Mouse (Mus musculus): Measurements from ENCODE around the gene Map7.

Gene Map7

DNA sequence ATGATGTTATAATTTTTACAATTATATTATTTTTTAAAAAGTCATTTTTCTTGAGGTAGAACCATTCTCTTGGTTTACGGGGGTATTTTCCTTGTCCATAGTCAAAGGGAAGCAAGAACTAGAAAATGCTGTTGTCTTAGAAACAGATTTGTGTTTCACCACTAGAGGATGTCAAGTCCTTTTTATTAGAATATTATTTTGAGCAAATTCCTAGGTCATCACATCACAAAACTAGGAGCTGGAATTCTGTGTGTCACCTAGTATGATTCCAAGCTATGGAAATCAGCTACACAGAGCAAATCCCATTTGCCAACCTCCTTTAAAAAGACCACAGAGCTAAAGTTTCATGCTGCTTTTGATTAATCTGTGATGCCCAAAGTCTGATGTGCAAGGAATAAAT, 3.9 kb downstream of the Map7 start:
- no peak for DNase-seq (ENCODE audit: low spot score)

DNA sequence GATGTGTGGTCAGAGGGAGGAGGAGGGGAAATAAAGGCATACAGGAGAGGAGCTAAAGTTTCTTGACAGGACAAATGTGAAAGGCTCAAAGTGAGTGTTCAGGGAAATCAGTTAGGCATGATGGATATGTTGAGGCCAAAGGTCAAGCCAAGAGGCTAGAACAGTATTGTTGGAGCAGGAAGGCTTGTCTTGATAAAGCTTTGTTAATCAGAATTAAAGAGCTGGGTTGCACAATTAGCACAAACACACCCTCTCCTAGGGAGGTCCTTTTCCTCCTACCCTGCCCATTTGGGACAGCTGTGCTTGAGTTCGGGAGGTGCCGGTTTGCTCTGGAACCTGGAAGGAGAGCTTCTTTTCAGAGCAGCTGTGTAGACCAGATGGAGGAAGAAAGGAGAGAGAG, 5.2 kb downstream of the Map7 start:
- DNase-seq (ENCODE audit: low spot score) = no peak

DNA sequence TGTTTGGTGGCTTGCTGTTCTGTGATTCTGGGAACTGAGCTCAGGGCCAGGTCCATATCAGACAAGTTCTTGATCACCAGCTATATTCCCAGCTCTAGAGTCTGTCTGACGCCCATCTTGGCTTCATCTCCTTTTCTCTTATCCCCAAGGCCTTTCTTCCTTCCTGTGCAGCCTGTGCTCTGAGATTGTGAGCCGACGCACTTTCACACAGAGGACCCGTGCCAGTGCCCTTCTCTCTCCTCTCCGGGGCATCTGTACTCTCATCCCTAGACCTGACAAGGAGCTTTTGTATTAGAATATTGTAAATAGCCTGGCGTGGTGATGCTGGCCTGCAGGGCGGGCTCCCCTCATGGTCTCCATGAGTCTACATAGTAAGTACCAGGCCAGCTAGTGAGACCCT, 7.1 kb downstream of the Map7 start:
- DNase-seq (ENCODE audit: low spot score) = no peak

DNA sequence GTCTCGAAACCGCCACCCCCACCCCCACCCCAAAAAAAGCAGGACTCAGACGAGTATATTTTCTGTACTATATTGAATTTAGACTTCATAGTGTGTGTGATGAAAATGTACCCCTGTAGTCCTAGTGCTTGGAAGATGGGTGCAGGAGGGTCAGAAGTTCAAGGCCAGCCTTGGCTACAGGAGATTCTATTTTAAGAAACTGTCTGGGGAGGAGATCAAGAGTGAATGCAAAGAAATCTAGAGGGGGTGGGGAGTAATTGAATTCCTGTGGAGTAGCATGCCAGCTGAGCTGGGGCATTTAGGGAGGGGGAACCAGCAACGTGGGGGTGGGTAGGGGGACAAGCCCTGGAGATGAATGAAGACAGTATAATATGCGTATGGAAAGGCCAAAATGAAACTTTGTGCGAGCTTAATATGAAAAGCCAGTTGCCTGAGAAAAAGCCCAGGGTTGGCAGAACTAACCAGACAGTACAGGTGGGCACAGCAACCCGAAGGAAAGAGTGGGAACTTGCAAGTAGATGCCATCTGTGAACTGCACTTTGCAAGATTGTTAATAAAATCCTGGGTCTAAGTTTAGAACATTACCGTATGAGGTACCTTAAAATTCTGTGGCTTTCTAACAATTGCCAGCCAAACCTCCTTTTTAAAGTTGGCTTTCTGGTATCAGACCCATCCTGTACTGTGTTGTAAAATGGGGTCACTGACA, 8.9 kb downstream of the Map7 start:
- no peak for DNase-seq (ENCODE audit: low spot score)

DNA sequence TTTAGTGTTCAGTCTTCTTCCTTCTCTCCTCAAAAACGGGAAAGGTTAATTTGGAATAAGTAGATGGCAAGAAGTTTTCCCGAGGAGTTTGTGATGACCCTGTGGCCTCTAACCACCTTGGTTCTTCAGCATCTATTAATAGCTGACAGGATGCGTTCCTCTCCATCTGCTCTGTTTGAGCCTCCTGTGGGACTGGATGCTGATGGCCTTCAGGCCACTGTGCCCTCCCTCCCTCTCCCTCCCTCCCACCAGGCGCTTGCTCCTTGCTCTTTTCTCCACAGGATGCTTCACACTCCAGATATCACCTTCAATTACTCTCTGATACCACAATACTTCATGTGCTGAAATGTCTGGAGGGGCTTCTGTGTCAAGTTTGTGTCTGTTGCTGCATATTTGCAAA, 10.5 kb downstream of the Map7 start:
- no peak for DNase-seq (ENCODE audit: low spot score)

DNA sequence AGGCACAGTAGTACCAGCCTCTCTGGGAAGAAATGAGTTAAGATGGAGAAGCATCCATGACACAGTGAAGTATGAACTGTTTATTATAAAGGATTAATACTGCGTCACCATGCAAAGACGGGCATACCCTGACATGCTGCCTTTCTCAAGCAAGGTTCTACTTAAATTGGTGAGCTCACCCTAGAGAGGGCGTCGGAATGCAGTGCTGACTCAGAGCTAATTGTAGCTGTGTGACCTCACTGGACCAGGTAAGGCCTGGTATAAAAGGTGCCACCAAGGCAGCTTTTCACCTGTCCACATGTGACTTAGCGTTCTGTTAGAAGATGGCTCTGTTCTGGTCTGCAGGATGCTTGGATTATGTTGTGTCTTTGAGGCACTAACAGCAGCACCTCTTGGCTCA, 11.0 kb downstream of the Map7 start:
- DNase-seq (ENCODE audit: low spot score) = no peak

DNA sequence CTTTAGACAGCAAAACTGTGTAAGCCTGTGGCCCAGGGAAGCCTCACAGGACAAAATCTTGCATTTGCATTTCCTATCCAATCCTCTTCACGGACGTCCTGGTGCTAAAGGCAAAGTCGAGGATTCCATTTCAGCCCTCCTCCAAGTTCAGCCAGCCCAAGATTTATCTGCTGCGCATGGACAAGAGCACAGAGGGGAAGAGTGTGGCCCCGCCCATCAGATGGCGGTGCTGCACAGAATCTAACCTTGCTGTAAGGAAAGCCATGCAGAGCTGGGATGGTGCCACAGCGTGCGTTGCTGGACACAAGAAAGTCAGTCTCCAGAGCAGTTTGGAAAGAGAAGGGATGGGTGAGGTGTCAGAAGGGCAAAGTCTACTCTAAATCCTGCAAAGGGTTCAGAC, 12.6 kb downstream of the Map7 start:
- DNase-seq (ENCODE audit: low spot score) = no peak

DNA sequence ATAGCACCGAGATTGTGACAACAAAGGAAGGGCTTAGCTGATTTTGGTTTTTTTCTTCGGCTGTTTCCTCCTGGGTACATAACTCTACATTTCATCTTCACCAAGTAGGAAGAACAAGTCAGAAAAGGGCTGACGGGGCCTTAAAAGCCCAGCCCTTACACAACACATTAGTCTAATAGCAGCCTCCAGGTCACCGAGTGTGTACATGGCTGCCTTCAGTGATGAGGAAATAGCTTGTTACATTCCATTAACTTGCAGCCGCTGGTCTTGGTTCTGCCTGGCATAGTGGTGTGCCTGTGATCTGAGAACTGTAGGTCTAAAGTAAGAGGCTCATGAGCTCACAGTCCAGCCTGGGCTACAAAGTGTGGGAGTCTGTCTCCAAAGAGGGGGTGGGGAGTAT, 16.5 kb downstream of the Map7 start:
- DNase-seq (ENCODE audit: low spot score) = no peak

DNA sequence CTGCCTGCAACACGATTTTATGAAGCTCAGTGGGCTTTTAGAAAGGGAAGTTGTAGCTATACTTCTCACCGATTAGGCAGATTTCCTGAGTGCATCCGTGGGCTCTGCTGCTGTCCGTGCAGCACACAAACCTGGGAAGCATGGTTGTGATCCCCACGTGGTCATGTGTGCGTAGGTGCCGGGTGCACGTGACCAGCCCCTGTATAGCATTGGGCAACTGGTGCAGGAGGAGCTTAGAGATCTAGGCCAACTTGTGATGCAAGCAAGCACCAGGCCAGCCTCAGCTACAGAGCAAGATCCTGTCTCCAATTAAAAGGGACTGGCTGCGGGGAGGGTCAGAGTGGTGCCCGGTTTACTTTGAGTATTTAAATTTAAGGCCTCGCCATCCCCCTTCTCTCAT, 18.5 kb downstream of the Map7 start:
- DNase-seq (ENCODE audit: low spot score) = peak; percentile 21

DNA sequence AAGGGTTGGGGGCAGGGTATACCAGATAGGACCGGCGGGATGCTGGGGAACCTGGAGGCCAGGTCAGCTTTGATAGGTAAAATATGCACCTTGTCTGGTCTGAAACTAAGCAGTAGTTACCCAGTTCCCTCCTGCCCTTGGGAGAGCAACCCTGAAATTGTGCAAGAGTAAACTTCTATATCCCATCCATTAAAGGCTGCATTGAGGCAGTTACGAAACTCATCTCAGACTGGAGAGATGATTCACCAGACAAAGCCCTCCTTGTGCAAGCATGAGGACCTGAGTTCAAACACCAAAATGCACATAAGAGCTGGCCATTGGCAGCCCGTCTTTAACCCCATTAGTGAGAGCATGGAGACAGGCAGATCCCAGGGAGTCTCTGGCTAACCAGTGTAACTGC, 19.2 kb downstream of the Map7 start:
- no peak for DNase-seq (ENCODE audit: low spot score)

DNA sequence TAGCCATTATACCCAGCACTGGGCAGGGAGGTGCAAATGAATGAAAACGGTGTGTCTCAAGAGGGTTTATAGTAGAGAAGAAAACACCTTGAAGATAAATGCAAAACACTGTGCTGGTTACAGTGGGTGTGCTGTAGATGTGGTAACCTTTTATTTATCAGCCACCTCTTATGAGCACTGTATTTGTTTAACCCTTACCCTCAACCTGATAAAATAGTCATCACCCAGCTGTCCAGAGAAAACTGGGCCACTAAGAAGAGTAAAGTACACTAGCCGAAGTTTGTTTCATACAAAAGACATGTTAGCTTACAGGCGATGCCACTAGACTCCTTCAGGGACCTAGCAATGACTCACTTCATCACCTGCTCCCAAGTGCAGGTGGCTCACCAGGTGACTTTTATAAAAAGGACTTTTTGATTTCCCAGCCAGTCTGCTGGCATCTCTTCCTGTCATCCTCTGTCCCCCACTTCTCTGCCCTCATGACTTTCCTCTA, 21.0 kb downstream of the Map7 start:
- DNase-seq (ENCODE audit: low spot score) = no peak

DNA sequence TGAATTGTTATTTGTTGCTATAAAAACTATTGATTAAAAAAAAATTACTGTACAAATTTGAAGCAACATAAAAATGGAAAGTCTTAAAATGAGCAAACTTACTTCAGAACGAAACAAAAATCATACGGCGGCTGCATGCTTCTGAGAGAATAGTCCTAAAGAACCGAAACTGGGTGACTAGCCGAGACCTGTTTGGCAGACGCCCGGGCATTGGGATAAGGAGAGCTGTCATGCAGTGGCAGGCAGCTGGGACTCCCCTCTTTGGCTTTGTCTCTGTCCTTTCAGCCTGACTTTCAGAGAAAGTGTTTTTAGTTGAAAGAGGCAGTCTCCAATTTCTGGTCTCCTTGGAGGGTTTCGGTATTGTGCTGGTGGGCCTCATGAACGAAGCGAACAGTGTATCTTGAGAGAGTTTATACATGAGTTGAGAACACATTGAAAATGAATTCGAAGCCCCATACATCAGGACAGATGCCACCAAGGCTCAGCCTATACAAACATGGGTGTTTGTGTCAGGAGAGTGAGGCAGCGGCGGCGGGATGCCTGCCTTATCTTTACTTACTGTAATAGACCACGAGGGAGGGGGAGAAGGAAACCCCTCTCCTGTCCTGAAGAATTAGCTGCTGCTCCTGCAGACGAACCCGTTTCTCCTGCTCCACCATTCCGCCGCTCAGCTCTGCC, 21.8 kb downstream of the Map7 start:
- DNase-seq (ENCODE audit: low spot score) = peak; percentile 60

DNA sequence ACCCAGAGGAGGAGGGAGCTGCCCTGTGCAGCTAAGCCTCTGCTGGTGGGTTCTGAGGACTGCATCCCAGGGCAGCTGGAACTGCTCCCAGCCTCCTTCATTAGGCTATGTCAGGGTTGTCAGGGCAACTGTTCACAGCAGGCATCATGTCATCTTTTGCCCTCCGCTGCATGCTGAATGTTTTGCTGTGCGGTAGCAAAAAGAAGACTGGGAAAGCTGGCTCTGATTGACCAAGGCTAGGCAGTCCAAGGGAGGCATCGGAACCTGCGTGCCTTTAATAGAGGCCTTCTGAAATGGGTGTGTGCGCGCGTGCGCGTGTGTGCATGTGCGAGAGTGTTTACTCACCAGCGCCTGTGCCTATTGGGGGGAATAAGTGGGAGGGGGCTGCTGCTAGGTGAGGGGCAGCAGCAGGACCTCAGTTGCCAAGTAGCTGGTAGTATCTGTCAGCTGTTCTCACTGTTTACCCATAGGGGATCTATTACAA, 22.4 kb downstream of the Map7 start:
- peak; percentile 96 for DNase-seq (ENCODE audit: low spot score)

DNA sequence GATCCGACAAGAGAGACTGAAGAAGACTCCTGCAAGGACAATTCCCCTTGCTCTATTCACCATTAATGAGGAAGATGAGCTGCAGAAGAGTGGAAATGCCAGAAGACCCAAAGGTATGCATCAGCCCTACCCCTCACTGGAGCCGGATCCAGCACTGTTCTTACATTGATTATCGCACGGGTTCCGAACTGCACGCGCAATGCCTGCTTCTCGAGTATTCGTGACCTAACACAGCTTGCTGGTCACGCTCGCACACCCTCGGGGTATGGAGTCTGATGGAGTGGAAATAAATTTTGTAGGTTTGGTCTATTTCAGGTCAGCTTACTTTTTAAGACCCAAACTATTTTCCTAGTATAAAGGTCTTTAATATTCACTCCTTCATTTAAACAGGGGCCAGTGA, 22.9 kb downstream of the Map7 start:
- DNase-seq (ENCODE audit: low spot score) = no peak

DNA sequence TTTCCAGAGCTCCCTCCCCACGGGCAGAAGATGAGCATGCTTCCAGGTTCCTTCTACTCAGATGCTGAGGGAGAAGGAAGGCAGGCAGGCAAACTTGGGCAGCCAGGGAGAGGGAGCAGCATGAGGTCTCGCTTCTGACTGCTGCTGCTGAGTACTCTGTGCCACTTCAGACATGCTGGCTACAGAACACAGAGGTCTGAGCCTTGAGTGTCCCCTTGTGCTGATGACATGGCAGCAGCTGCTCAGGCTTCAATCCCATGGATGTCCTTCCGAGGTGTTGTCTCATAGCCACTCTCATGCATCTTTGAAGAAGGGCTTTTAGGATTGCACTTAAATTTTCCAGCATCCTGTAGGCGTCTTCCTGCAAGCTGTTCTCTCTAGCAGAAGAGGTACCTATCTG, 23.5 kb downstream of the Map7 start:
- no peak for DNase-seq (ENCODE audit: low spot score)

DNA sequence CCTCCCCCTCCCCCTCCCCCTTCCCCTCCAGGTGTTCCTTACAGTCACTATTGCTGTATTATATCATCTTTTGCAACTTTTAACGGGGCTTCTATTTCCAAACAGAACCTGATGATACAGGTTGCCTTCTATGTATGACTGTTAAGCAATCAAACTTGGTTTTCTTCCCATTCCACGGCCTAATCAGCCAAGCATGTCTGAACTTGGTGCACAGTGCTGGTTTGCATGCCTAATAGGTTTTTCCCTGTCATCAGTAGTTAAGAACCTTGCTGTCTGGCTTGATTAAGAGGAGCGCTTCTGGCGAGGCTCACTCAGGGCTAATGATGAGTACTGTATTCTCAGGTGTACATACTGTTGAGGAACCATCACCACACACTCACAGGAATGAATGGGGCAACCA, 25.5 kb downstream of the Map7 start:
- DNase-seq (ENCODE audit: low spot score) = no peak

DNA sequence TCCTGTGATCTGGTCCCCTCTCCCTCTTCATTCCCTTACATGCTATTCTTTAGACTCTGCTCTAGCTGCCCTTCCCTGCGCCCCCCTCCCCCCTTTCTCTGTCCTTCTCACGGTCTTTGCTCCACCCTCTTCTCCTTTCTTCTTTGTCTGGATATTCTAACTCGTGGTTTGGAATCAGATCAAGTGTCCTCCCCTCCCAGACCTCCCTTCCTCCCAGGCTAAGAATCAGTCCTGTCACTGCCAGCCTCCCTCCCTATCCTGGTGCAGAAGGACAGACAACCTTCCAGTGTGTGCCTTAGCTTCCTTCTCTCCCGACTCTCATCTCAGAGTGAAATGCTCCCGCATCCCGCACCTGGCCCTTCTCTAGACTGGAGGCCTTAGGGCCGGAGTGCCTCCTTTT, 27.8 kb downstream of the Map7 start:
- DNase-seq (ENCODE audit: low spot score) = no peak

DNA sequence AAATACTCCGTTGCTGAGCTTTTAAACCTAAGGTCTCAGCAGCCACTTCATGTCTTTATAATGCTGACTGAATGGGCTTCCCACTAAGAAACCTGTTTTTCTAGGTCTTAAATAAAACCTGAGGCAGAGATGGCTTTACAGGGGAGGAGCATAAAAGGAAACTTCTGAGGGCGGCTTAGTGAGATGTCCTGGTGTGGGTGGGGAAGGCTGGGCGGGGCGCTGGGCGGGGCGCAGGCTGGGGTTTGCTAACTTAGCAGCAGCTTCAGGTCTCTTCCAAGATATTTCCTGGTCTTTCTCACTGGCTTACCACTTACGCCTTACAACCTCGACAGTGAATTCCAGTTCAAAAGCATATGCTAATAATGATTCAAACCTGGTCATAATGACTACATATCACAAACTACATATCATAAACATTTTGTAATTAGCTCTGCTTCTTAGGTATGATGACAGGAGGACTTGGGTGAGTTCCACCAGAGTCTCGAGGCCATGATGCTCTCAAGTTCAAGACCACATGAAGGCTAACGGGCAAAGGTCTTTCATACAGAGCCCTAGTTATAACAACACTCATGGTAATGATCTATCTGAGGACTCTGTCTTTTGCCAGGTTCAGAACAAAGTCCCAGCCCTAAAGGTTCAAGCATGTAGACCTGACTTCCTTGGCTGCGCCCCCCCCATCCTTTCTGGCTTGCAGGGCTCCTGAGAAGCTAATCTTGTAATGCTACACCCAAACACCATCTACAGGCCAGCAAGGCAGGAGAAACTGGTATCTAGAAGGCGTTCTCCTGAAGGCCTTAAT, 30.7 kb downstream of the Map7 start:
- no peak for DNase-seq (ENCODE audit: low spot score)

DNA sequence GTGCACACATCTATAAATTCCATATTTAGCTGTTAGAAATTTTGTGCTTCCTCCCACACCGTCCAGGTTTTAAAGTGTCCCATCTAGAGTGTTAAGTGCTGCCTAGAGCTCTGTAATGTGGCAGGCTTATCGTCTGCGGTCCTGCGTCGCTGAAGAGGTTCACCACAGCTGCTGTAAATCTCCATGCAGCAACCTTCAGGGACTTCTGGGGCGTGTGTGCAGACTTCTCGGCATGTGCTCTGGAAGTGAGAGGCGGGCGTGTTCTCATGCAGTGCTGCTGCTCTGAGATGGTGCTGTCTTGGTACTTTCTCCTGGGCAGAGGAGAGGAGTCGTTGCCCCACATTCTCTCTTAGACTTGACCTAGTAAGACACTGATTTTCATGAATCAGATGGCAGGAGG, 32.9 kb downstream of the Map7 start:
- no peak for DNase-seq (ENCODE audit: low spot score)

DNA sequence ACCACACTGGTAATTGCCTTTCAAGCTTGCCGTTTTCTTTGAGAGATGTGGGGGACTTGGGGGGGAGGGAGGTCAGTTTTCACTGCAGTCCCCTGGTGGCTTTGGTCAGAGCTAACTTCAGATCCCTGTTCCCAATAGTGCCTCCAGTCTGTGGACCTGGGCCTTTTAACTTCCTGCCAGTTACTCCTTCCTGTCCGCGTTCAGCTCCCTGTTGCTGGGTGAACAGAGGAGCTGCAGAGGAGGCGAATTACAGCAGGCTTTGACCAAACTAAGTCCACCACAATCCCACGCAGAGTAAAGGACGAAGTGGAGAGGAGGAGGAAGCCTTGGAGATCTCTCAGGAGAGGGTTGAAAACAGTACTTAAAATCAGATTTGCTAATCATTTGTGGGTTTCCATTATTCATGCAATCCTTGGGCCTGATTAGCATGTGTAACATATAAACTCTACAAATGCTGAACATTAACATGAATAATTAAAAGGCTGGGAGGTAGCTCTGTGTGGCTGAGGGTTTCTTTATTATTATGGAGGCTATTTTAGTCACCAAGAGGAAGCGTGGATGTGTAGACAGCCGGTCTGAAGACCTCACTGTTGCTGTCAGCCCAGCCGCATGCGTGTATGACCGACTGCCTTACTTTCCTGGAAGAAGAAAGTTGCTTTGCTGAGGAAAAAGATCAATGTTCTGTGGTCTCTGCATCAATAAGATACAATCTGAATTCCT, 33.6 kb downstream of the Map7 start:
- DNase-seq (ENCODE audit: low spot score) = no peak

DNA sequence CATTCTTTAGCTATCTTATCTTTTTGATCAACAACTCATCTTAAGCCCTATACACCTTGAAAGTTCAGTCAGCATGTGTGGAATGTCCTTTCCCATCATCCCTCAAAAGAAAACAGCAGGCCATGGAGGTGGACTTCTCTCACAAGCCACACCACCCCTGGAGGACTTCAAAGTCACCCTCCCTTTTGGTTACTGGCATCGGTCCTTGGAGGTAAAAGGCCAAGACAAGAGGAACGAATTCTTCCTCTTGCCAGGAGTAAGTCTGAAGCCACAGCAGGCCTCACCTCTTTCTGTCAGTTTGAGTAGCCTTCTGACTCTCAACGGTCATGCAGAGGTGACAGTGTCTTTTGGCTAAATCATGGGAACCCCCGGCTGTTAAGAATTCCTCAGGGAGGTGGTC, 36.1 kb downstream of the Map7 start:
- no peak for DNase-seq (ENCODE audit: low spot score)

DNA sequence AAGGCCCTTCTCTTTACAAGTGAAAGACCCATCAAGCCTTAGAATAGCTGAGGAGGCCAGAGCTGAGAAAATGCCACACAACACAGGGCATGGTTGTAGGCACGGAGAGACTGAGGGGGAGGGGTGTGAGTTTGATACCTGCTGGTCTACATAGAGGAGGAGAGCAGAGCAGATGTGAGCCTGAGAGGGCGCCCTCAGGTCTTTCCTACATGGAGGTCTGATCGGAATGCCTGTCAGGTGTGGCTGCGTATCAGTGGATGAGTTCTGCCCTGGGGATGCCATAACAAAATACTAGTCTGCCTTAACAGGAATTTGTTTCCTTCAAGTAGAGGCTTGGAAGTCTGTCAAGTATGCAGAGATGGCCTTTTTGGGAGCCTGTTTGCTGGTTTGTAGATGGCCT, 37.0 kb downstream of the Map7 start:
- no peak for DNase-seq (ENCODE audit: low spot score)

Measured in MN1 (cell line).